Mouse (Mus musculus): Measurements from ENCODE around the gene Nfatc2ip. TPM values are rescaled to one million over a fixed set of nuclear protein-coding genes. Genes with fewer than 3 reads are reported as not detected.
A peak's percentile ranks its signal among the peaks of the same experiment; 100 is the strongest.
"Not testable (repeated sequence)": the region's sequence is repeated elsewhere in the genome, so short reads cannot be mapped to it uniquely, and the experiment has no call there.

Gene Nfatc2ip
- total RNA-seq, 2 experiments from 2014 or later: 3.3 to 3.4 TPM

DNA sequence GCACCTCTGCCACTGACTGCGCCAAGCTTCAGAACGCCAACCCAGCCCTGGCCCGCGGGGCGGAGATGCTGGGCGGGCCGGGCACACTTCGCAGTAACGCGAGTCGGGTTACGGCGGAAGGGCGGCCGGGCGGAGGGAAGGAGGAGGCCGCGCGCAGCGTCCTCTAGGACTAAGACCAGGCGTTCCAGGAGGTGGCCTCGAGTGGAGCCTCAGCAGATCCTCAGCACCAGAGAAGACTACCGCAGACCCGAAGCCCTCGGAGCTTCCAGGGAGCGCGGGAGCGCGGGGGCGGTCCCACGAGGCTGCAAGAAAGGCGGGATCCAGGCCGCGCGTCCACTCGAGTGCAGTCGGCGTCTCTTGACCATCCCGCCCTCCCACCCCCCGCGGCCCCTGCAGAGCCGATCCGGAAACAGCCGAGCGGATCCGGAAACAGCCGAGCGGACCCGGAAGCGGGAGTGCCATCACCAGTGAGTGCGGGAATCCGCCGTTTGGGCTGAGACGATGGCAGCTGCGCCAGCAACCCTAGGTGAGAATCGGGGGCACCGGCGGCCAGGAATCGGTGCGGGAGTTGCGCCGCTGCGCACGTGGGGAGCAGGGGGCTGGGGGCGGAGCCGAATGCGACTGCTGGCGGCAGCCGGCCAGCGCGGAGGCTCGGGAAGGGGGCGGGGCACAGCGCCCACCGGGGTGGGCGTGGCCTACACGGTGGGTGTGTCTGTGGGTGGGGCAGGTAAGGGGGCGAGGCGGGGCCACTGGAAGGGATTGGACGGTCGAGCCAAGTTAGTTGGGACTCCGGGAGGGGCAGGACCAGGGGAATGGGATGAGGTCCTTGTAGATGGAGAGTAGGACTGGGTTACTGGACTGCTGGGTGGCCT is 32.3 kb upstream of the Nfatc2ip start, which contains the start of gene Rabep2:
Rabep2 (plus strand) TSS at position 129 of the 872 bp plus-strand sequence.
- intact Hi-C loops (cut with DNase I): no loop called here
- Histone ChIP-seq H3K27ac (peak within 1 kb of the TSS; percentile 94), H3K4me3 (peak within 1 kb of the TSS; percentile 82)
- DNase-seq: peak; percentile 97
- no peak for TF ChIP-seq CTCF (IDR thresholded peaks at IDR 0.05)

DNA sequence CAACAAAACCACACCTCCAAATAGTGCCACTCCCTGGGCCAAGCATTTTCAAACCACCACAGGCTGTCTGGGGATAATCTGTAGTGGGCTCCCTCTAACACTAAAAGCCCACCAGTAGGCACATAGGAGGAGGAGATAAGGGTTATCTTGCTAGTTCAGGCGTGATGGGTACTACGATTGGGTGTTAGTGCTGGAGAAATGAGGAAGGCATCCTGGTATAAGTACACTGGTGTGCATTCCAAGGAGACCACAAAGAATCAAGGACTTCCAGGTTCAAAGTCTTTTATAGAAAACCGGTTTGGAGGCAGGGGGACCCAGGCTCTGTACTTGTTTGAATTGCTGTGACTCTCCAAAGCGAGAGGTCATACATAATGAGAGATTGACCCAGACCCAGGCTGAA is 31.6 kb upstream of the Nfatc2ip start:
- intact Hi-C loops (cut with DNase I): no loop called here
- peak overlapping the region; percentile 94 for H3K27ac ChIP-seq

DNA sequence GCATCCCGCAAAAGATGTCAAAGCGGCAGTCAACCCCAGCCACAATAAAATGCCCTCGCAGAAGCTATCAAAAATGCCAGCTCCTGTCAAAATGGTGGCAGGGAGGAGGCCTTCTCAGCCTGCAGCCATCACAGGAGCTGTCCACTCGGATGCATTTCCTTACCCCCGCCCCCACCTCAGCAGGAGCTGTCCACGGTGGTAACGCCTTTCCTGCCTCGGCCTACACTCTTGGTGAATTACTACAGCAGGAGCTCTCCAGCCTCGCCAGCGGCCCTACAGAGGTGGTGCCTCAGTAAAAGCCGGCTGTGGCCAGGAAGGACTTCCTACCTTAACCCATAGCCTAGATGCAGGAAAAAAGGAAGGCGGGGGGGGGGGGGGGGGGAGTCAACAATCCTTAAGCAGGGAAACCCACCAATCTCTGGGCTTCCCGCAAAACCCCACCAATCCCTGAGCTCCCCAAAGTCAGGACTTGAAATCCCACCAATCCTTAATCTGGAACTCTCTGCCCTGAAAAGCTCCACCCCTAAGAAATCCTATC is 30.9 kb upstream of the Nfatc2ip start:
- intact Hi-C loops (cut with DNase I): loop anchor here (2.0 kb wide), 1 partner anchor 29 kb away; no protein-coding TSS in a partner anchor
- DNase-seq: no peak
- H3K4me3 ChIP-seq: no peak overlapping the region
- no peak overlapping the region for H3K27ac ChIP-seq
- no peak for TF ChIP-seq CTCF (IDR thresholded peaks at IDR 0.05)

More for the DNA sequence above, 31.6 kb upstream of the Nfatc2ip start:
- no peak for DNase-seq
- TF ChIP-seq CTCF (IDR thresholded peaks at IDR 0.05): no peak
- peak overlapping the region; percentile 82 for H3K4me3 ChIP-seq

DNA sequence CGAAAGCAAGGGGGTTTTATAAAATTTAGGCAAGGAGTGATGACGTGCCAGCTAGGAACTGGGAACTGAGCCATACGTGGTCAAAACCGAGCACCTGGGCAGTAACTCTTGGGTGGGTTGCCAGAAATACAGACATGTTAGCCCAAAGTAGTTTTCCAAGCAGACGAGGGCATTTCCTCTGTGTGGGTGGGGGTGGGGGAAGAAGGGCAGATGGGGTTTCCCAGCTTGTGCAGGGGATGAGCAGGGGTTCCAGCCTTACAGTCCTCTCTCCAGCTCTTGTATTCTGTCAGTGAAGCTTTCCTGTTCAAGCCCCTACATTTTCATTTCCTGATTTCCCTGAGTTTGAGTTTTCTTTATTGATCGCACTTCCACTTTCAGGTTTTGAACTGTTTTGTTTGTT is 27.6 kb upstream of the Nfatc2ip start:
- no peak overlapping the region for H3K4me3 ChIP-seq
- intact Hi-C loops (cut with DNase I): no loop called here
- no peak for DNase-seq
- no peak overlapping the region for H3K27ac ChIP-seq
- no peak for TF ChIP-seq CTCF (IDR thresholded peaks at IDR 0.05)

DNA sequence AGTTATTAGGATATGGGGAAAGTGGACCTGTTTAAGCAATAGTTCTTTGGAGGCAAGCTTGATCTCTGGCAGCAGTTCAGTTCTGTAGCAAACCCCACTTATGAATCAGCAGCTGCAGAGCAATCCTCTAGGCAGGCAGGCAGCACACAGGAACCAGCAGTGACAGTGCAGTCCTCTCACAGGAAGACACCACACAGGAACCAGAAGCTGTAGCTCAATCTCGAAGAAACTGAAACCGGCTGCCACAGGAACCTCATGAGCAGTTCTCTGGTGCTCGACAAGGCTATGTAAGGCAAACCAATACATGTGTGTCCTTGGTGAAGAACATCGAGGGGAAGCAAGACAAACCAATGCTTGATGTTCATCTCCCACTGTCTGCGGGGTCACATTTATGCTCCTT is 25.2 kb upstream of the Nfatc2ip start:
- no peak for TF ChIP-seq CTCF (IDR thresholded peaks at IDR 0.05)
- H3K27ac ChIP-seq: no peak overlapping the region
- intact Hi-C loops (cut with DNase I): no loop called here

DNA sequence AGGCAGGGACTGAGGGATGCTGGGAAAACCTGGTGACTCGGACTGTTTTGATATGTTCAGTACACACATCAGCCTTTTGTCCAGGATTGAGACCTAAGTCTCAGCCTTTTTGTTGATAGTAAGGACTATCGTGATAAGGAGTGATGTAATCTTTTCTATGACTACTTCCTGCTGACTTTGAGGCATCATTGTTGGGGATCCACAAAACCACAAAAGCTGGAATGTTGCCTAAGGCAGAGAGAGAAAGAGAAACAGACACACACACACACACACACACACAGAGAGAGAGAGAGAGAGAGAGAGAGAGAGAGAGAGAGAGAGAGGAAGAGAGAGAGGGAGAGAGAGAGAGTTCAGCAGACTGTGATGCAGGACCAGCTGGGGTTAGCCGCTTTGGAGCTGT is 22.0 kb upstream of the Nfatc2ip start:
- intact Hi-C loops (cut with DNase I): no loop called here
- TF ChIP-seq CTCF (IDR thresholded peaks at IDR 0.05): no peak
- DNase-seq: no peak
- Histone ChIP-seq H3K27ac (no peak overlapping the region), H3K4me3 (no peak overlapping the region)

More for the DNA sequence above, 25.2 kb upstream of the Nfatc2ip start:
- no peak overlapping the region for H3K4me3 ChIP-seq
- DNase-seq: no peak

DNA sequence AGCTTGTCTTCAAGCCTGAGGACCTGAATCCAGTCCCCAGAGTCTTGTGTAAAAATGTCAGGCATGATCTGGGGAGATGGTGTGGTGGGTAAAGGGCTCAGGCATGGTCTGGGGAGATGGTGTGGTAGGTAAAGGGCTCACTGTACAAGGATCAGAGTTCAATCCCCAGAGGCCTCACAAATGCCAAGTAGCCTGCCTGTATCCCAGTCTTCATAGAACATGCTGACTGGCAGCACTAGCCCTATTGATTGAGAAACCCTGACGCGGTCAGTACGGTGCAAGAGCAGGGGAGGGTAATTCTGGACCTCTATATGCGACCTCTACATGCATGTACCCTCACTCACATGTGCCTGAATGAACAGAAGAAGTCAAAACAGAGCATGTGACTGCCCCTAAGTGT is 21.1 kb upstream of the Nfatc2ip start:
- Histone ChIP-seq H3K4me3 (no peak overlapping the region), H3K27ac (no peak overlapping the region)
- no peak for DNase-seq
- intact Hi-C loops (cut with DNase I): no loop called here
- no peak for TF ChIP-seq CTCF (IDR thresholded peaks at IDR 0.05)

DNA sequence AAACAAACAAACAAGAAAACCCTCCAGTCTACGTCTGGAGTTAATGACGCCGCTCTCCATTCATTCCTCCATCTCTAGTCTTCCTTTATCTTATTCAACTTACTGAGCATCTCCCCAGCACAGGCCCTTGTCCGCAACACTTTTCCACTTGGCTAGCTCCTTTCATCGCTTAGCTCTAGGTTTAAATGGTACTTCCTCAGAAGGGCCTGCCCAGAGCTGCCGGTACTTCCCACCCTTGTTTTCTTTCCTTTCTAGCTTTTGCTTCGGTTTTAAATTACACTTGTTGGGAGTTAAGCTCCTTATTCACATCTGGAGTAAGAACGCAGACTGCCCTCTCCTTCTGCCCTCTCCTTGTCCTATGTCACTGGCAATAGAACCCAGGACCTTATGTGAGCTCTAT is 20.5 kb upstream of the Nfatc2ip start:
- no peak overlapping the region for H3K27ac ChIP-seq
- no peak for DNase-seq
- no peak overlapping the region for H3K4me3 ChIP-seq
- intact Hi-C loops (cut with DNase I): no loop called here
- no peak for TF ChIP-seq CTCF (IDR thresholded peaks at IDR 0.05)

DNA sequence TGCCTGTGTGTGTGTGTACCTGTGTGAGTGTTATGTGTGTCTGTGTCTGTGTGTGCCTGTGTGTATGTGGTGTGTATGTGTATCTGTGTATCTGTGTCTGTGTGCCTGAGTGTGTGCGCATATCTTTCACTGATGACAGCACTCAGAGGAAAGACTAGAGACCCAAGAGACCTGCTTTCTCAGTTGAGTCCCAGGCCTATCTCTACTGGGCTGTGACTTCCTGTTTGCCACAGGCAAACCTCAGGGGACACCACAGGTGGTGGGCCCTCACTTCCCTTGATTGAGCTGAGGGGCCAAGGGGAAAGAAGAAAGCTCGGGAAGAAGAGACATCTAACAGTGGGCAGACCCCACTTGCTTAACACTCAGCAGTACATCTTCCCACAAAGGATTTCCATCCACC is 20.1 kb upstream of the Nfatc2ip start:
- DNase-seq: no peak
- intact Hi-C loops (cut with DNase I): no loop called here
- Histone ChIP-seq H3K4me3 (no peak overlapping the region), H3K27ac (no peak overlapping the region)
- no peak for TF ChIP-seq CTCF (IDR thresholded peaks at IDR 0.05)

DNA sequence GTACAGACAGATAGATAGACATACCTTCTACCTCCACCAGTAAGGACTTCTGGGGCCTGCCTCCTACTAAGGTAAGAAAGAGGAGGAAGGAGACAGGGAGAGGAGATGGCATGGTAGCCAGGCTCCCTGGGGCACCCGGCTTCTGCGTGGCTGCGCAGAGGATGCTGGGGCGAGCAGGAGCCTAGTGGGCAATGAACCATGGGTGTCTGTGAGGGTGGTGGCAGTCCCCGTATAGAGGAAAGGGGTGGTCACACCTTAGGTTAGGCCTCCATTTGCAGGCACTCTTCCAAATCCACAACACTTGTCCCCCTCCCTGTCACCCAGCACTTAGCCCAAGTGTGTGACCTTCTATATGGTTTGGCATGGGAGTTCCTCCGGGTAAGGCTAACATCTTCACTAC is 18.2 kb upstream of the Nfatc2ip start, which contains the start of gene Cd19:
Cd19 (minus strand) TSS at position 165 of the 400 bp plus-strand sequence.
- H3K27ac ChIP-seq: no peak within 1 kb of the TSS
- intact Hi-C loops (cut with DNase I): no loop called here
- H3K4me3 ChIP-seq: no peak within 1 kb of the TSS
- no peak for TF ChIP-seq CTCF (IDR thresholded peaks at IDR 0.05)
- no peak for DNase-seq

DNA sequence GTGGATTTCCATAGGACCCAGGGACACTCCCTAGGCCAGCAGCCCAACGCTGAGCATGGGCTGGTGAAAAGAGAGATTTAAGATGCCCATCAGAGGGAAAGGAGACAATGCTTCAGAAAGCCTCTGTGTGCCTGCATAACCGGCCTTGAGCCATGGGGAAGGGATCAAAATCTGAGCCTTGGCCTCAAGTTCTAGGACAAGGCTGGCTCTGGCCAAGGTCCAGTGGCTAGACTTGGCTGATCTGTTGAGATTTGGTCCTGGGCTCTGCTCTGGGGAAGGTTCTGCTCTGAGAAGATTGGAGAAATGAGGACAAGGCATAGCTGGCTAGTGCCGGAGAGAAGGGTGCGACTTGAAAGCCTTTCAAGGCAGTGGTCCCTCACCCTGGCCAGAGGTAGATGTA is 14.5 kb upstream of the Nfatc2ip start:
- intact Hi-C loops (cut with DNase I): no loop called here
- TF ChIP-seq CTCF (IDR thresholded peaks at IDR 0.05): no peak
- no peak for DNase-seq
- Histone ChIP-seq H3K27ac (no peak overlapping the region), H3K4me3 (no peak overlapping the region)

DNA sequence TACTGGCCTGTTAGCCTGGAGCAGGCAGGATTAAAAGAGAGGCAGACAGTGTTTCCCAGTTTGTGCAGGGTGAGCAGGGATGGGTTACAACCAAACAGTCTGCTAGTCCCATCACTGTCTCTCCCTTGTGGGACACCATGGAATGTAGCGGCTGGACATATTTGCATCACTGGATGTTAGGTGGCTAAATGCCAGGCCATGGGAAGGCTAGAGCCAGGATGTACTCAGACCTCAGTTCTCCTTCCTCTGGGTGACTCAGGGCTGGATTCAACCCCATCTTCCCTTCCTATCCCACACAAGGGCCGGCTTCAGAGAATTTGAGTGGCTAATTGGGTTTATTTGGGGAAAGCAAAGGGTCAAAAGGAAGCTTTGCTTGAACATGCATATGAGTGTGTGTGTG is 12.1 kb upstream of the Nfatc2ip start:
- intact Hi-C loops (cut with DNase I): no loop called here
- TF ChIP-seq CTCF (IDR thresholded peaks at IDR 0.05): no peak
- H3K4me3 ChIP-seq: no peak overlapping the region
- no peak for DNase-seq
- H3K27ac ChIP-seq: peak overlapping the region; percentile 31; the same call in 1 of the 2 replicates

DNA sequence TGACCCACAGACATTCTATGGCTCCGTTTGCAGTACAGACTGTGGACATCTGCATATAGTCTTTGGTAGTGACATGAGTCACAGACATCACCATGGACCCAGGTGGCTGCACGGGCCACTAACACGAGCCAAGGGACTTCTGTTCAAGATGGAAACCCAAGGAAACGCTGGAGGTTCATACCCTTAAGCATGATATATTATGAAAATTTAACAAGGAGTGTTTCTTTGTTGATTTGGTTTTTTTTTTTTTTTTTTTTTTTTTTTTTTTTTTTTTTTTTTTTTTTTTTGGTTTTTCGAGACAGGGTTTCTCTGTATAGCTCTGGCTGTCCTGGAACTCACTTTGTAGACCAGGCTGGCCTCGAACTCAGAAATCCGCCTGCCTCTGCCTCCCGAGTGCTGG is 6.0 kb upstream of the Nfatc2ip start:
- intact Hi-C loops (cut with DNase I); H3K27ac ChIP-seq; DNase-seq; H3K4me3 ChIP-seq: not testable (repeated sequence)

All from gastrocnemius, adult 2 months (tissue).